Mouse (Mus musculus): ENCODE measurements around the gene Nck2. TPM values are rescaled to one million over a fixed set of nuclear protein-coding genes. Genes with fewer than 3 reads are reported as not detected.
A peak's percentile ranks its signal among the peaks of the same experiment; 100 is the strongest.

Nck2 gene
- polyA plus RNA-seq, 1 experiment = 18.4 TPM

GRCm38 (mm10) chr1:43442568-43442967 is 1.8 kb upstream of the Nck2 start:
- H3K4me3 ChIP-seq = no peak overlapping the region
- H3K4me2 ChIP-seq (ENCODE audit: low read depth) = no peak overlapping the region
- no peak overlapping the region for H3ac ChIP-seq (ENCODE audit: control insufficient read depth, insufficient read length)
- peaks cover 14% of the 10 kb centered on the region for H3K79me2 ChIP-seq (ENCODE audit: control insufficient read depth, insufficient read depth)
- no peak for TF ChIP-seq CEBPB (IDR thresholded peaks at IDR 0.05; ENCODE audit: insufficient read depth, poor library complexity, severe bottlenecking)
- TF ChIP-seq MYOG (IDR thresholded peaks at IDR 0.05; ENCODE audit: control insufficient read depth in 1 of 3, insufficient read depth in 1 of 3, insufficient read length in 2 of 3, low read depth in 2 of 3) = no peak
- no peak for TF ChIP-seq E2F4 (IDR thresholded peaks at IDR 0.05; ENCODE audit: insufficient read depth)
- no peak for TF ChIP-seq TCF12 (IDR thresholded peaks at IDR 0.05; ENCODE audit: insufficient read depth, poor library complexity, severe bottlenecking)
- TF ChIP-seq MYOD1 (IDR thresholded peaks at IDR 0.05; ENCODE audit: control insufficient read depth in 1 of 3, insufficient read length in 2 of 3, low read depth in 2 of 3) = no peak
- no peak for TF ChIP-seq SRF (IDR thresholded peaks at IDR 0.05; ENCODE audit: control insufficient read depth, insufficient read length, low read depth)
- H3K36me3 ChIP-seq (ENCODE audit: control insufficient read depth, insufficient read depth) = no peaks in the 10 kb centered on the region
- no peaks in the 10 kb centered on the region for H3K27me3 ChIP-seq (ENCODE audit: control insufficient read depth, insufficient read depth, insufficient read length)

DNA sequence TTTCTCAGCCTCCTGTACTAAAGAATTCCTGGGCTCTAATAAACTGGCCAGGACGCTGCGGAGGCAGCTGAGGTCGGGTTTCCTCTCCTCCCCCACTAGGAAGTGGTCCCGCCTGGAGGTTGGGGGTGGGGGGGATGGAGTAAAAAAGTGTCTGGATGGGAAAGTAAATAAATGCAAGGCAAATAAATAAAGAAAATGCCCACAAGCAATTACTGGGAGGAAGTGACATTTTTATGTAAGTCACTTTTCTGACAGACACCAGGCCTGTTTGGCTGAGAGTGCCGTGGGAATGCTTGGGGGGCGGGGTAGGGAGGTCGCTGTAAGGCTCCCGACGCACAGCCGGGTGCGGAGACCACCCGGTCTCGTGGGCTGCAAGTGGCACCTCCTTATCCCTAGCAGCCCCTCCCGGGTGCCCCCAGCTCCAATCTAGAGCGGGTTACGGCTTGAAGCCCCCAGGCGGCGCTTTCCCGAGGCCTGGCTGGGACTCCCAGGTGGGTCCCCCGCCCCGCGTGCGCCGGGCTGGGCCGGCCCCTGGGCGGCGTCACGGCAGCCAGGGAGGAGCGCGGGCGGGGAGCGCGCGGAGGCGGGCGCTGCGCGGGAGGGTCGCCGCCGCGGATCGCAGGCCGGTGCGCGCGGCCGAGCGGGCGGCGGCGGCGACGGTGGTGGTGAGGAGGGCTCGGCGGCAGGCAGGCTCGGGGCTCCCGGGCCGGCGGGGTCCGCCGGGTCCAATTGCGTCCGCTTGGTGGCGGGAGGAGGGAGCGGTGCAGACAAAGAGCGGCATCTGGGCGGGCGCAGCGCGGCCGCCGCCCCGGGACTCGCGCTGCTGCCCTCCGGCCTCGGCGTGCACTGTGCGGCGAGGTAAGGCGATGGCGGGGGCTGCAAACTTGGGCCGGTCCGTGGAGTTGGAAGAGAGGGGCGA is 1.1 kb downstream of the Nck2 start:
- Histone ChIP-seq H3K27me3 (ENCODE audit: control insufficient read depth, insufficient read depth, insufficient read length) (no peaks in the 10 kb centered on the region), H3ac (ENCODE audit: control insufficient read depth, insufficient read length) (peak overlapping the region; percentile 85), H3K79me2 (ENCODE audit: control insufficient read depth, insufficient read depth) (peaks cover 41% of the 10 kb centered on the region), H3K36me3 (ENCODE audit: control insufficient read depth, insufficient read depth) (no peaks in the 10 kb centered on the region), H3K4me3 (peak overlapping the region; percentile 65), H3K4me2 (ENCODE audit: low read depth) (peak overlapping the region; percentile 74)
- TF ChIP-seq POLR2A (IDR thresholded peaks at IDR 0.05; ENCODE audit: insufficient read length, low read depth) (peak; percentile 76), MYOD1 (IDR thresholded peaks at IDR 0.05; ENCODE audit: control insufficient read depth in 1 of 3, insufficient read length in 2 of 3, low read depth in 2 of 3) (no peak), CEBPB (IDR thresholded peaks at IDR 0.05; ENCODE audit: insufficient read depth, poor library complexity, severe bottlenecking) (no peak), SRF (IDR thresholded peaks at IDR 0.05; ENCODE audit: control insufficient read depth, insufficient read length, low read depth) (no peak), POLR2AphosphoS2 (IDR thresholded peaks at IDR 0.05; ENCODE audit: insufficient read length, low read depth) (peak; percentile 67), MYOG (IDR thresholded peaks at IDR 0.05; ENCODE audit: control insufficient read depth in 1 of 3, insufficient read depth in 1 of 3, insufficient read length in 2 of 3, low read depth in 2 of 3) (peak in 1 of 3 experiments; percentile 2)

- Histone ChIP-seq H3K79me2 (ENCODE audit: control insufficient read depth, insufficient read depth) (peaks cover 48% of the 10 kb centered on the region), H3K36me3 (ENCODE audit: control insufficient read depth, insufficient read depth) (no peaks in the 10 kb centered on the region), H3K4me2 (ENCODE audit: low read depth) (peak overlapping the region; percentile 94), H3K4me3 (peak overlapping the region; percentile 65), H3K27me3 (ENCODE audit: control insufficient read depth, insufficient read depth, insufficient read length) (no peaks in the 10 kb centered on the region), H3ac (ENCODE audit: control insufficient read depth, insufficient read length) (peak overlapping the region; percentile 85)
- TF ChIP-seq MYOG (IDR thresholded peaks at IDR 0.05; ENCODE audit: control insufficient read depth in 1 of 3, insufficient read depth in 1 of 3, insufficient read length in 2 of 3, low read depth in 2 of 3) (peak in 1 of 3 experiments; percentile 2), MYOD1 (IDR thresholded peaks at IDR 0.05; ENCODE audit: control insufficient read depth in 1 of 3, insufficient read length in 2 of 3, low read depth in 2 of 3) (no peak), MAX (IDR thresholded peaks at IDR 0.05; ENCODE audit: low read depth) (no peak), CEBPB (IDR thresholded peaks at IDR 0.05; ENCODE audit: insufficient read depth, poor library complexity, severe bottlenecking) (no peak), POLR2AphosphoS2 (IDR thresholded peaks at IDR 0.05; ENCODE audit: insufficient read length, low read depth) (no peak), SRF (IDR thresholded peaks at IDR 0.05; ENCODE audit: control insufficient read depth, insufficient read length, low read depth) (no peak)
Observed at GRCm38 (mm10) chr1:43446089-43446533, 1.7 kb downstream of the Nck2 start.

DNA sequence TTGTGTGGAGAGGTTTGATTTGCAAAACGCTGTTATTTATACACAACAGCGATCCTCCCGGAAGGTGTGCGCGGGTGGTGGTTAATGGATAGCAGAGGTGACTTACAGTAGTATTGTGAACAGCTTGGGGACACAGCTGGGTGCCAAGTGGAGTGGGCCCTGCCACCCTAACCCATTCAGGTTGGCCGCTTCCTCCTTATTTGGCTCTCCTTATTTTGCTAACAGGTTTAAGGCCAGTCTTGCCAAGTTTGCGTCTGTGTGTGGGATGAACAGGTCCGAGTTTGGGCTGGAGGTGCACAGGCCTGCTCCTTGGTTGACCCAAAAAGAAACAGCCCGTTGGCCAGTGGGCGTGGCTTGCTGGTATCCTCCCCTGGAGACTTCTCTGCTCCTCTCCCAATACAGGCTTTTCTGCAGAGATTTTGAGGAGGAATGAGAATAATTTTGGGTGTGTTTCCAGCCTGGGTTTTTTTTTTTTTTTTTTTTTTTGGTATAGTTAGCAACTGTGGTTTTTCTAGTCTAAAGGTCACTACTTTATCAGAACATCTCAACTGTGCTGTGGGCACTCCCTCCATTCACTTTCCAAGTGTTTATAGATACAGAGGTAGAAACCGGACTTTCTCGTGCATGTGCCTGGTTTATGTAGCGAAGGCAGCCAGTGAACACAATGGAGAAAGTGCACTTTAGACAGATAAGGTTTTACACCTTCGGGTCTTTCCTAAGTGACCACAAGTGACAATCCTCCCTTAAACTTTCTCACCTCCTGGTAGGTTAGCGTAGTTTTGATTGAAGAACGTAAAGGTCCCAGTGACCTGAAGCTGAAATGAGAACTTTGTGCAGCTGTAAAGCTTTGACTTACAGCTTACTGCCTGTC is 2.6 kb downstream of the Nck2 start:
- Histone ChIP-seq H3K4me3 (peak overlapping the region; percentile 65), H3K27me3 (ENCODE audit: control insufficient read depth, insufficient read depth, insufficient read length) (no peaks in the 10 kb centered on the region), H3K4me2 (ENCODE audit: low read depth) (peak overlapping the region; percentile 94), H3ac (ENCODE audit: control insufficient read depth, insufficient read length) (peak overlapping the region; percentile 85), H3K79me2 (ENCODE audit: control insufficient read depth, insufficient read depth) (peaks cover 56% of the 10 kb centered on the region), H3K36me3 (ENCODE audit: control insufficient read depth, insufficient read depth) (no peaks in the 10 kb centered on the region)
- TF ChIP-seq TCF12 (IDR thresholded peaks at IDR 0.05; ENCODE audit: insufficient read depth, poor library complexity, severe bottlenecking) (no peak), POLR2A (IDR thresholded peaks at IDR 0.05; ENCODE audit: insufficient read length, low read depth) (peak; percentile 21), SRF (IDR thresholded peaks at IDR 0.05; ENCODE audit: control insufficient read depth, insufficient read length, low read depth) (no peak)

- Histone ChIP-seq H3K27me3 (ENCODE audit: control insufficient read depth, insufficient read depth, insufficient read length) (no peaks in the 10 kb centered on the region), H3K4me3 (peak overlapping the region; percentile 65), H3K79me2 (ENCODE audit: control insufficient read depth, insufficient read depth) (peaks cover 64% of the 10 kb centered on the region), H3K36me3 (ENCODE audit: control insufficient read depth, insufficient read depth) (no peaks in the 10 kb centered on the region), H3ac (ENCODE audit: control insufficient read depth, insufficient read length) (no peak overlapping the region), H3K4me2 (ENCODE audit: low read depth) (peak overlapping the region; percentile 94)
- TF ChIP-seq POLR2A (IDR thresholded peaks at IDR 0.05; ENCODE audit: insufficient read length, low read depth) = no peak
- TF ChIP-seq SRF (IDR thresholded peaks at IDR 0.05; ENCODE audit: control insufficient read depth, insufficient read length, low read depth) = no peak
- TF ChIP-seq REST (IDR thresholded peaks at IDR 0.05; ENCODE audit: insufficient read depth, insufficient read length) = no peak
- no peak for TF ChIP-seq TCF3 (IDR thresholded peaks at IDR 0.05; ENCODE audit: insufficient read length, low read depth)
- TF ChIP-seq CEBPB (IDR thresholded peaks at IDR 0.05; ENCODE audit: insufficient read depth, poor library complexity, severe bottlenecking) = no peak
- TF ChIP-seq USF1 (IDR thresholded peaks at IDR 0.05; ENCODE audit: low read depth) = no peak
- no peak for TF ChIP-seq MYOD1 (IDR thresholded peaks at IDR 0.05; ENCODE audit: control insufficient read depth in 1 of 3, insufficient read length in 2 of 3, low read depth in 2 of 3)
- TF ChIP-seq MYOG (IDR thresholded peaks at IDR 0.05; ENCODE audit: control insufficient read depth in 1 of 3, insufficient read depth in 1 of 3, insufficient read length in 2 of 3, low read depth in 2 of 3) = no peak
- TF ChIP-seq E2F4 (IDR thresholded peaks at IDR 0.05; ENCODE audit: insufficient read depth) = no peak
- no peak for TF ChIP-seq POLR2AphosphoS2 (IDR thresholded peaks at IDR 0.05; ENCODE audit: insufficient read length, low read depth)
- no peak for TF ChIP-seq MAX (IDR thresholded peaks at IDR 0.05; ENCODE audit: low read depth)
- no peak for TF ChIP-seq TCF12 (IDR thresholded peaks at IDR 0.05; ENCODE audit: insufficient read depth, poor library complexity, severe bottlenecking)
Observed at GRCm38 (mm10) chr1:43447602-43448287, 3.4 kb downstream of the Nck2 start.

Data from myocyte (in vitro differentiated cells).